ENCODE assay signal across 8 mouse cellular contexts in the genomic region with DNA sequence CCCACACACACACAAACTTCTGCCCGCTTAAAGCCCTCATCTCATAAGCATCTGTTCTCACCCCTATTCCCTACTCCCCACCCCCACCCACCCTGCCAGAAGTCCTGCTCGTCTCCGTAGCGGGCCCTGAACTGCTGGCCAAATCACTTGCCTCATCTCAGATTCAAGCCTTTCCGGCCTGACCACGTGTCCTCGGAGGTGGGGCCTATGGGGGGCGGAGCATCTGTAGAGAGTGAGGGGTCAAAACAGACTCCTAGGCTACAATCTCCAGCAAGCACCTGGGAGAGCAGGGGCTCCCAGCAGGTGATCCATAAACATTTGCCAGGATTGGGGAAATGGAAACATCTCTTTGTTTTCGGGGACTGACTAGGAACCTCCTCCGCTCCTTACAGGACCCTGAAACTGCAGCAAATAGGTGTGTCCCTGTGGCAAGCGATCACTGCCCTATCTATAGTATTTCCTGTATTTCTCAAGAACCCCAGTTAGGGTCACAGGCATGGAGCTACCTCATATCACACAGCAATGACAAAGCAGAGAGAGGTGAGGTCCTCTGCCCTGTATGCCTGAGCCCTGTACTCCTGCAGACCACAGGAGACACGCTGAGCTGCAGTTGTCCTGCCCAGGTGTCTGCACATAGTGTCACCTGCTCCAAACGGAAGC. TPM values are rescaled to one million over a fixed set of nuclear protein-coding genes. Genes with fewer than 3 reads are reported as not detected.
A peak's percentile ranks its signal among the peaks of the same experiment; 100 is the strongest.
DNase-seq lines count a peak whose midpoint lies in the region; ATAC-seq and TF ChIP-seq lines count a peak whose summit lies in the region.

No protein-coding gene starts in this region.

- no peaks in the 10 kb centered on the region for H3K27me3 ChIP-seq in forebrain, embryonic 10.5 days (ENCODE audit: poor library complexity, severe bottlenecking)
- H3K27me3 ChIP-seq in forebrain, embryonic 11.5 days (ENCODE audit: control insufficient read depth, insufficient read depth, low read length), result no peaks in the 10 kb centered on the region
- peaks cover 72% of the 10 kb centered on the region for H3K27me3 ChIP-seq in C2C12 (ENCODE audit: control insufficient read depth, insufficient read depth, insufficient read length)
- H3K27me3 ChIP-seq in forebrain, embryonic 13.5 days, result no peaks in the 10 kb centered on the region
- no peaks in the 10 kb centered on the region for H3K27me3 ChIP-seq in liver, embryonic 16.5 days (ENCODE audit: control insufficient read depth, insufficient read depth, low read depth, low read length)
- no peaks in the 10 kb centered on the region for H3K27me3 ChIP-seq in neural tube, embryonic 15.5 days (replicated peaks)

- no peak overlapping the region for H3ac ChIP-seq in C2C12 (ENCODE audit: control insufficient read depth, insufficient read length, low read depth)

- no peaks in the 10 kb centered on the region for H3K79me2 ChIP-seq in C2C12 (ENCODE audit: control insufficient read depth, insufficient read depth)

- peak overlapping the region; percentile 68 for H3K27ac ChIP-seq in forebrain, embryonic 10.5 days
- H3K27ac ChIP-seq in forebrain, embryonic 11.5 days (ENCODE audit: low read depth, low read length), result no peak overlapping the region
- peak overlapping the region; percentile 54 for H3K27ac ChIP-seq in forebrain, embryonic 13.5 days
- H3K27ac ChIP-seq in liver, embryonic 16.5 days (ENCODE audit: low read length), result no peak overlapping the region
- peak overlapping the region; percentile 82 for H3K27ac ChIP-seq in neural tube, embryonic 15.5 days (replicated peaks)

- no peak overlapping the region for H3K9ac ChIP-seq in forebrain, embryonic 11.5 days (ENCODE audit: low read length)
- 0 out of 2 replicates have a peak overlapping the region, but pooled peaks have one; percentile 5 for H3K9ac ChIP-seq in forebrain, embryonic 13.5 days
- H3K9ac ChIP-seq in liver, embryonic 16.5 days (ENCODE audit: low read depth, low read length), result no peak overlapping the region
- H3K9ac ChIP-seq in neural tube, embryonic 15.5 days (replicated peaks), result no peak overlapping the region

- DNase-seq in forebrain, embryonic 10.5 days (ENCODE audit: extremely low spot score, low spot score), result peak; percentile 54
- no peak for DNase-seq in forebrain, embryonic 11.5 days (ENCODE audit: low spot score)
- DNase-seq in cerebellum, adult 11-12 months, result no peak
- no peak for DNase-seq in layer of hippocampus, adult 18-20 months (ENCODE audit: low spot score in 2 of 2)

- H3K4me3 ChIP-seq in forebrain, embryonic 10.5 days, result peak overlapping the region; percentile 29; the same call in 1 of the 2 replicates
- no peak overlapping the region for H3K4me3 ChIP-seq in forebrain, embryonic 11.5 days (ENCODE audit: low read depth, low read length)
- H3K4me3 ChIP-seq in C2C12 (ENCODE audit: insufficient read depth, poor library complexity, severe bottlenecking), result no peak overlapping the region
- no peak overlapping the region for H3K4me3 ChIP-seq in forebrain, embryonic 13.5 days
- no peak overlapping the region for H3K4me3 ChIP-seq in liver, embryonic 16.5 days (ENCODE audit: low read depth, low read length)
- H3K4me3 ChIP-seq in neural tube, embryonic 15.5 days (replicated peaks), result no peak overlapping the region

- H3K4me2 ChIP-seq in forebrain, embryonic 11.5 days (ENCODE audit: low read depth, low read length, severe bottlenecking), result no peak overlapping the region
- H3K4me2 ChIP-seq in forebrain, embryonic 13.5 days, result 0 out of 2 replicates have a peak overlapping the region, but pooled peaks have one; percentile 0
- no peak overlapping the region for H3K4me2 ChIP-seq in liver, embryonic 16.5 days (ENCODE audit: low read depth, low read length)
- H3K4me2 ChIP-seq in neural tube, embryonic 15.5 days, result no peak overlapping the region

- H3K79me3 ChIP-seq in C2C12 (ENCODE audit: low read depth), result no peaks in the 10 kb centered on the region

- TF ChIP-seq CTCF in C2C12 (IDR thresholded peaks at IDR 0.05; ENCODE audit: control insufficient read depth, insufficient read depth, insufficient read length), result no peak

- no peak for ATAC-seq in forebrain, embryonic 11.5 days (replicated peaks; ENCODE audit: low FRiP score)
- ATAC-seq in forebrain, embryonic 13.5 days, result peak; percentile 16; the same call in 1 of the 2 replicates
- ATAC-seq in liver, embryonic 16.5 days (ENCODE audit: low read depth), result peak; percentile 24; the same call in 1 of the 2 replicates
- ATAC-seq in neural tube, embryonic 15.5 days (ENCODE audit: low FRiP score), result no peak

- peaks cover 69% of the 10 kb centered on the region for H3K4me1 ChIP-seq in forebrain, embryonic 10.5 days
- H3K4me1 ChIP-seq in forebrain, embryonic 11.5 days (replicated peaks; ENCODE audit: control insufficient read depth, insufficient read depth, low read length), result peaks cover 34% of the 10 kb centered on the region
- peaks cover 67% of the 10 kb centered on the region for H3K4me1 ChIP-seq in forebrain, embryonic 13.5 days
- peaks cover 6% of the 10 kb centered on the region for H3K4me1 ChIP-seq in liver, embryonic 16.5 days (ENCODE audit: control insufficient read depth, low read depth, low read length)
- peaks cover 39% of the 10 kb centered on the region for H3K4me1 ChIP-seq in neural tube, embryonic 15.5 days

- WGBS in forebrain, embryonic 10.5 days, result 10% methylated on average over 13 of the region's 13 CpGs
- WGBS in forebrain, embryonic 11.5 days, result 16% methylated on average over 13 of the region's 13 CpGs
- 17% methylated on average over 13 of the region's 13 CpGs for WGBS in forebrain, embryonic 13.5 days
- WGBS in liver, embryonic 16.5 days (ENCODE audit: insufficient replicate concordance), result 15% methylated on average over 13 of the region's 13 CpGs
- 21% methylated on average over 13 of the region's 13 CpGs for WGBS in neural tube, embryonic 15.5 days

- H3K36me3 ChIP-seq in forebrain, embryonic 10.5 days (replicated peaks), result no peaks in the 10 kb centered on the region
- no peaks in the 10 kb centered on the region for H3K36me3 ChIP-seq in forebrain, embryonic 11.5 days (ENCODE audit: control insufficient read depth, insufficient read depth, low read length)
- H3K36me3 ChIP-seq in C2C12 (ENCODE audit: control insufficient read depth, insufficient read depth), result no peaks in the 10 kb centered on the region
- no peaks in the 10 kb centered on the region for H3K36me3 ChIP-seq in forebrain, embryonic 13.5 days (ENCODE audit: poor library complexity, severe bottlenecking)
- H3K36me3 ChIP-seq in liver, embryonic 16.5 days (ENCODE audit: control insufficient read depth, insufficient read depth), result no peaks in the 10 kb centered on the region
- no peaks in the 10 kb centered on the region for H3K36me3 ChIP-seq in neural tube, embryonic 15.5 days

- no peaks in the 10 kb centered on the region for H3K9me3 ChIP-seq in forebrain, embryonic 10.5 days
- H3K9me3 ChIP-seq in forebrain, embryonic 11.5 days (ENCODE audit: control insufficient read depth, low read length), result no peaks in the 10 kb centered on the region
- H3K9me3 ChIP-seq in forebrain, embryonic 13.5 days (replicated peaks), result no peaks in the 10 kb centered on the region
- H3K9me3 ChIP-seq in liver, embryonic 16.5 days (replicated peaks; ENCODE audit: control insufficient read depth, low read length), result no peaks in the 10 kb centered on the region
- H3K9me3 ChIP-seq in neural tube, embryonic 15.5 days (replicated peaks), result no peaks in the 10 kb centered on the region

TF ChIP-seq in C2C12, 6 proteins besides CTCF, POLR2A, EP300 and RAD21:
- peak; percentile 8 for TF ChIP-seq USF1 (IDR thresholded peaks at IDR 0.05; ENCODE audit: low read depth)
- no peak for TF ChIP-seq MYOG (IDR thresholded peaks at IDR 0.05; ENCODE audit: control insufficient read depth, extremely low read depth, insufficient read length)
- TF ChIP-seq MYOD1 (IDR thresholded peaks at IDR 0.05; ENCODE audit: control insufficient read depth, insufficient read length, low read depth), result no peak
TF ChIP-seq in C2C12: peak in this region for 1.

RNA-seq across cellular contexts. Expression of gene Prex1, which starts 29.6 kb away (rescaled TPM):
- polyA plus RNA-seq in forebrain, embryonic 10.5 days (2016; fragmentation: Nextera tagmentation; extraction: Ambion mirVana), result 24.3 and 25.5 TPM in 2 replicates
- 22.3 and 29.7 TPM in 2 replicates for polyA plus RNA-seq in forebrain, embryonic 11.5 days (2014; fragmentation: Nextera tagmentation; extraction: Ambion mirVana)
- polyA plus RNA-seq in C2C12 (2012; fragmentation: generic; extraction: Trizol), result 0.16 TPM
- 28.6 and 32.7 TPM in 2 replicates for polyA plus RNA-seq in forebrain, embryonic 13.5 days (2015; fragmentation: Nextera tagmentation; extraction: Ambion mirVana)
- 13.0 and 16.1 TPM in 2 replicates for polyA plus RNA-seq in liver, embryonic 16.5 days (2015; fragmentation: Nextera tagmentation; extraction: Ambion mirVana)
- 22.0 and 24.9 TPM in 2 replicates for polyA plus RNA-seq in neural tube, embryonic 15.5 days (2015; fragmentation: Nextera tagmentation; extraction: Ambion mirVana)
- total RNA-seq in layer of hippocampus, adult 18-20 months (2021), result 10 to 100 TPM; 67.8 to 68.8 TPM

Comparison
In these comparisons a context has a peak if more than half of its experiments do, and no peak if none do; other contexts are left out.
1. H3K27ac ChIP-seq: peak in forebrain, embryonic 10.5 days (single experiment), forebrain, embryonic 13.5 days (single experiment) and neural tube, embryonic 15.5 days (single experiment); none in forebrain, embryonic 11.5 days (single experiment) and liver, embryonic 16.5 days (single experiment).
2. ATAC-seq: peak in forebrain, embryonic 13.5 days (single experiment) and liver, embryonic 16.5 days (single experiment); none in forebrain, embryonic 11.5 days (single experiment) and neural tube, embryonic 15.5 days (single experiment).
3. RNA of gene Prex1, which starts 29.6 kb away (polyA plus RNA-seq): 28.6 to 32.7 TPM in forebrain, embryonic 13.5 days, 22.3 to 29.7 TPM in forebrain, embryonic 11.5 days, 22.0 to 24.9 TPM in neural tube, embryonic 15.5 days, 24.3 to 25.5 TPM in forebrain, embryonic 10.5 days and 13.0 to 16.1 TPM in liver, embryonic 16.5 days; 0.16 TPM in C2C12 (single experiment); every median in the first group is over 10 times any median in the second.